Mouse (Mus musculus): ENCODE data around the gene Uqcr10.

DNA sequence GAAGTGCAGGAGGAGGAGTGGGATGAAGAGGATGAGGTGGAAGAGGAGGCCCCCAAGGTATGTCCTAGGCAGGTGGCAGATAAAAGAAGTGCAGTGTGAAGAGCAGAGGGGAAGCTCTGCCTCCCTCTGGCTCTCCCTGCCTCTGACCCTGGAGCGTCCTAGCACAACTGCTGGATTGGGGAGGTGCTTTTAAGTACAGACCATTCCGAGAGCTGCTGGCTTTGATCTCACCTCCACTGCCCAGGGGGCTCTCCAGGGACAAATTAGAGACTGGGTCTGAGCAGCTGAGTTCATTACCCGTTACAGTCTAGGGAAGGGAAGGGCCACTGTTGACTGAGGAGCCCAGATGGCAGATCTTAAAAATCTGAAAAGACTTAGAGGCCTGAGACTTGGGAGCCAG lies 24.0 kb downstream of the Uqcr10 start:
- no peak for TF ChIP-seq CTCF (IDR thresholded peaks at IDR 0.05; ENCODE audit: insufficient read depth, low read depth, low read length)
- no peak for TF ChIP-seq POLR2A (IDR thresholded peaks at IDR 0.05; ENCODE audit: insufficient read depth, low read depth, low read length)

Data from olfactory bulb, adult 2 months (tissue).